Mouse (Mus musculus) lung, postnatal 0 days (tissue): ENCODE measurements at regions not wholly inside any gene's neighbourhood (a gene's known extent, or its start where the extent isn't known, plus 50 kb on each side); places are given as distances from the start of the nearest gene placed in this dataset.

Experiments used
- ATAC-seq: fragments of 200-750 bp; cut with Nextera tagmentation; 2 replicates; pipeline ENCODE4 v1.8.0; 2017; ENCODE audit warnings: moderate library complexity
- DNase-seq: peaks from one replicate; pipeline ENCODE4 v3.0.0-alpha.2; 2016; ENCODE audit warnings: low spot score
- H3K27ac ChIP-seq: fragments of 300-500 bp; sonication (generic); 2 replicates; pipeline ENCODE4 v1.5.1; 2014; ENCODE audit warnings: antibody characterized with exemption, mild to moderate bottlenecking, low read length, mixed read lengths
- H3K27me3 ChIP-seq: fragments of 300-500 bp; sonication (generic); replicated peaks from 2 replicates; pipeline ENCODE4 v1.6.1; 2014; ENCODE audit warnings: low read length, mixed read lengths; ENCODE audit not compliant: insufficient read depth
- H3K36me3 ChIP-seq: fragments of 300-500 bp; sonication (generic); 2 replicates; pipeline ENCODE4 v1.6.1; 2014; ENCODE audit warnings: low read length, mixed read lengths; ENCODE audit not compliant: insufficient read depth
- H3K4me1 ChIP-seq: fragments of 300-500 bp; sonication (generic); 2 replicates; pipeline ENCODE4 v1.6.1; 2014; ENCODE audit warnings: antibody characterized with exemption, low read depth, low read length, mixed read lengths; ENCODE audit not compliant: insufficient read depth
- H3K4me2 ChIP-seq: fragments of 300-500 bp; sonication (generic); replicated peaks from 2 replicates; pipeline ENCODE4 v1.6.1; 2014; ENCODE audit warnings: low read depth, mild to moderate bottlenecking, low read length, moderate library complexity, mixed read lengths
- H3K4me3 ChIP-seq: fragments of 300-500 bp; sonication (generic); 2 replicates; pipeline ENCODE4 v1.5.1; 2014; ENCODE audit warnings: low read depth, low read length
- H3K9ac ChIP-seq: fragments of 300-500 bp; sonication (generic); replicated peaks from 2 replicates; pipeline ENCODE4 v1.6.1; 2014; ENCODE audit warnings: low read depth, mild to moderate bottlenecking
- H3K9me3 ChIP-seq: fragments of 300-500 bp; sonication (generic); 2 replicates; pipeline ENCODE4 v1.6.1; 2016; ENCODE audit warnings: low read length, mixed read lengths
- CTCF ChIP-seq: IDR thresholded peaks from 2 replicates; pipeline ENCODE4 v1.5.1; 2016; ENCODE audit warnings: antibody characterized with exemption, mild to moderate bottlenecking
- EP300 ChIP-seq: IDR thresholded peaks from 2 replicates; pipeline ENCODE4 v1.6.1; 2016; ENCODE audit warnings: antibody characterized with exemption, mild to moderate bottlenecking, control low read depth
- WGBS: fragments of 180-500 bp; shearing (Covaris S2); extraction: QIAGEN DNeasy Blood & Tissue Kit; methylation state at CpG from one replicate; pipeline ENCODE4 v1.1.7; 2014; 5-methylcytosine and 5-hydroxymethylcytosine counted together

- no peaks in the 10 kb centered on the region for H3K36me3 ChIP-seq
- no peak for DNase-seq
- H3K4me1 ChIP-seq = no peaks in the 10 kb centered on the region
- no peak overlapping the region for H3K27ac ChIP-seq
- ATAC-seq = peak; percentile 36
- no peak overlapping the region for H3K4me3 ChIP-seq
- no peaks in the 10 kb centered on the region for H3K27me3 ChIP-seq
- TF ChIP-seq CTCF = no peak
- no peak for TF ChIP-seq EP300
- H3K9ac ChIP-seq = no peak overlapping the region
- 49% methylated on average over 8 of the region's 8 CpGs for WGBS
- no peak overlapping the region for H3K4me2 ChIP-seq
- no peaks in the 10 kb centered on the region for H3K9me3 ChIP-seq
Measured at GRCm38 (mm10) chrX:11802074-11802899, 357.9 kb downstream of the Bcor start.

DNA sequence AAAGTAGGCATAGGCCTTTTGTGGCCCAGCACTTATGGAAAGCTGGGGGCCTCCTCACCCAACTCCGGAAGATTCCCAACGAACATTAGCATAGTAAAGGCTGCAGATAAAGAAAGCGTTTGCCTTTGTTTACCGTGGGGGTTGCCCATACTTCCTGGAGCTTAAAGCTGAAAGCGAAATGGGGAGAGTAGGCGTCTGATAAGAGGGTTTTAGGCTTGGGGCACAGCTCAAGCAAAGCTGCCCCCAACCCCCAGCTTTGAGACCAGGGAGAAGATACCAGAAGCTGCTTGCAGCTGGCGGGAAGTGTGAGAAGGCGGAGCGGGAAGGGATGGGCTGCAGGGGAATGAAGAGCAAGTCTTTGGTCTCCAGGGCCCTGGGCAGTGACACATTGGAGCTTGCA lies 356.9 kb downstream of the Bcor start:
- Histone ChIP-seq H3K4me3 (no peak overlapping the region), H3K9ac (no peak overlapping the region), H3K4me2 (no peak overlapping the region), H3K27ac (no peak overlapping the region), H3K4me1 (no peaks in the 10 kb centered on the region), H3K36me3 (no peaks in the 10 kb centered on the region), H3K9me3 (no peaks in the 10 kb centered on the region), H3K27me3 (no peaks in the 10 kb centered on the region)
- ATAC-seq (no peak), DNase-seq (no peak)
- 23% methylated on average over 8 of the region's 9 CpGs for WGBS
- TF ChIP-seq CTCF = no peak
- TF ChIP-seq EP300 = no peak

- H3K9ac ChIP-seq = no peak overlapping the region
- no peaks in the 10 kb centered on the region for H3K9me3 ChIP-seq
- H3K4me2 ChIP-seq = peak overlapping the region; percentile 78
- 8% methylated on average over 20 of the region's 22 CpGs for WGBS
- H3K27me3 ChIP-seq = no peaks in the 10 kb centered on the region
- H3K4me1 ChIP-seq = no peaks in the 10 kb centered on the region
- no peak for ATAC-seq
- DNase-seq = no peak
- H3K36me3 ChIP-seq = no peaks in the 10 kb centered on the region
- H3K27ac ChIP-seq = no peak overlapping the region
- peak overlapping the region; percentile 42 for H3K4me3 ChIP-seq
- TF ChIP-seq EP300 (no peak), CTCF (no peak)
Measured at GRCm38 (mm10) chrX:11806896-11807252, 353.3 kb downstream of the Bcor start.

DNA sequence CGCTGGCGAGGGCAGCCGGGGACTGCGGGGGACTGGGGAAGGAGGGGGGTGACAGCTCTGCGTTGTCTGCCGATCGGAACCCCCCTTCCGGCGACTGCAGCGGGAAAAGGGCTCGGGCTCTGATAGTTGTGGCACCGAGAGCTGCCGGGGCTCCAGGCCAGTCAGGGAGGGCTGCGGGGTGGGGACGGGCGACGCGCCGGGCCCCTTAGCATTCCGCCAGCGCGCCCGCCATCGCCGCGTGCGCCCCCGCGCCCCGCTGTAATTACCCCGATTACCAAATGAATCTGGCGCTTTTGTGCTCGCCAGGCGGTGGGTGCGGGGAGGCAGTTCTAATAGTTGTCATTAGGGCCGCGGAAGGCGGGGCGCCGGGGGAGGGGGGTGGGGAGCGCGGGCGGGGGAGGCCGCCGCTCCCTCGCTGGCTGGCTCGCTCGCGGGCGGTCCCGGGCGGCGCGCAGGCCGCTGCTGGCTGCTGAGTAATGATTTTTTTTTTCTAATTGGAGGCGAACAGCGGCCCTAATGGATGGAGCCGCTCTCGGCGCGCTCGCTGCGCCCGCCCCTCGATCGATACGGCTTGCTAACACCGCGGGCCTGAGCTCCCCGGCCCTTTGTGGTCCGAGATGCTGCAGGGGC lies 352.8 kb downstream of the Bcor start:
- Histone ChIP-seq H3K4me3 (peak overlapping the region; percentile 42), H3K27me3 (no peaks in the 10 kb centered on the region), H3K27ac (no peak overlapping the region), H3K9ac (no peak overlapping the region), H3K4me1 (no peaks in the 10 kb centered on the region), H3K4me2 (peak overlapping the region; percentile 78), H3K9me3 (no peaks in the 10 kb centered on the region), H3K36me3 (no peaks in the 10 kb centered on the region)
- 8% methylated on average over 2 of the region's 71 CpGs for WGBS
- no peak for DNase-seq
- peak; percentile 47 for ATAC-seq
- no peak for TF ChIP-seq CTCF
- TF ChIP-seq EP300 = no peak

DNA sequence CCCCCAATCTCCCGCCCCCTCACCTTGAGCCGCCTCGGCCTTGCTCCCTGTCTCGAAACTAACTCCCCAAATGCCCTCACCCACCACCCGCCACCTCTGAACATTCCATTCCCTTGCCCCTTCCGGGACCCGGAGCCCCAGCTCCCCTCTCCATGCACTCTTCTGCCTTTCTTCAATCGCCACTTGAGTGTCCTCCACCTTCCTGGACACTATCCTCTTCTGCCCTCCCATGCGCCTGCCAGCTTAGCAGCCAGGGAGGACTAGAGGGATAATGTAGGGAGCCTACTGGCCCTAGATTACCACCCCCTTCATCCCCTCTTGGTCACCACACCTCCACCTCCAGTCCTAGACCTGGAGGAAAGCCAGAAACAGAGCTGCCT lies 352.3 kb downstream of the Bcor start:
- H3K27me3 ChIP-seq = no peaks in the 10 kb centered on the region

GRCm38 (mm10) chrX:11808911-11809310 lies 351.2 kb downstream of the Bcor start:
- no peaks in the 10 kb centered on the region for H3K4me1 ChIP-seq
- H3K27me3 ChIP-seq = no peaks in the 10 kb centered on the region
- H3K27ac ChIP-seq = no peak overlapping the region
- WGBS = 57% methylated on average over 8 of the region's 8 CpGs
- no peak overlapping the region for H3K4me3 ChIP-seq
- H3K9ac ChIP-seq = no peak overlapping the region
- DNase-seq = no peak
- H3K9me3 ChIP-seq = no peaks in the 10 kb centered on the region
- no peaks in the 10 kb centered on the region for H3K36me3 ChIP-seq
- ATAC-seq = no peak
- no peak overlapping the region for H3K4me2 ChIP-seq
- no peak for TF ChIP-seq CTCF
- TF ChIP-seq EP300 = no peak

More for the DNA sequence above, 352.3 kb downstream of the Bcor start:
- Histone ChIP-seq H3K4me3 (peak overlapping the region; percentile 42), H3K27ac (no peak overlapping the region), H3K36me3 (no peaks in the 10 kb centered on the region), H3K4me1 (no peaks in the 10 kb centered on the region), H3K9me3 (no peaks in the 10 kb centered on the region), H3K4me2 (peak overlapping the region; percentile 78), H3K9ac (no peak overlapping the region)
- TF ChIP-seq CTCF = no peak
- 14% methylated on average over 4 of the region's 9 CpGs for WGBS
- ATAC-seq = no peak
- DNase-seq = no peak
